Mouse (Mus musculus): ENCODE measurements around the gene Cox6b2.

DNA sequence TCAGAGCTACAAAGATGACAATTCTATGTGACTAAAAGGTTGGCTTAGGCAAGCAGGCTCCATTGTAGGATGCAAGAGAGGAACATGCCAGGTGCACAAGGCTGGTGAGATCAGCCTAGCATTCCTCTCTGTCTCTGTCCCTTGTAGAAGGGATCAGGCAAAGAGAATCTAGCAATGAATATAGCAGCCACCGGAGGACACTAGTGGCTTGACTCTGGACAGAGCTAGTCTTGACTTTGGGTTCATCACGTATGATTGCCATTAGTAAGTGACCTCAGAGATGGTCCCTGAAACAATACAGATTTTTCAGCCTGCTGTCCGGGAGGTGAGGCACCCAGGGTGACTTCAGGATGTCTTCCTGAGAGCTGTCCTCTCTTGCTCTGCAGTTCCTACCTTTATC, 40.3 kb downstream of the Cox6b2 start:
- TF ChIP-seq TAL1 (IDR thresholded peaks at IDR 0.05; ENCODE audit: low read length) (no peak), GATA1 (IDR thresholded peaks at IDR 0.05; ENCODE audit: low read length) (no peak)
